Mouse (Mus musculus) midbrain, embryonic 16.5 days (tissue): ENCODE results near the gene Sdc4. TPM values are rescaled to one million over a fixed set of nuclear protein-coding genes. Genes with fewer than 3 reads are reported as not detected.

Experiments
- ATAC-seq: fragments of 200-750 bp; cut with Nextera tagmentation; 2 replicates; pipeline ENCODE4 v1.8.0; 2017; ENCODE audit warnings: moderate TSS enrichment
- H3K27ac ChIP-seq: fragments of 300-500 bp; sonication (generic); 2 replicates; pipeline ENCODE4 v1.5.1; 2014; ENCODE audit warnings: mild to moderate bottlenecking, low read length, mixed read lengths
- H3K27me3 ChIP-seq: fragments of 300-500 bp; sonication (generic); 2 replicates; pipeline ENCODE4 v1.6.1; 2014; ENCODE audit warnings: low read depth, low read length, mixed read lengths; ENCODE audit not compliant: control insufficient read depth, insufficient read depth
- H3K36me3 ChIP-seq: fragments of 300-500 bp; sonication (generic); 2 replicates; pipeline ENCODE4 v1.6.1; 2014; ENCODE audit warnings: mild to moderate bottlenecking, low read length, moderate library complexity, mixed read lengths; ENCODE audit not compliant: control insufficient read depth, insufficient read depth
- H3K4me1 ChIP-seq: fragments of 300-500 bp; sonication (generic); 2 replicates; pipeline ENCODE4 v1.6.1; 2014; ENCODE audit warnings: mild to moderate bottlenecking, low read length, mixed read lengths; ENCODE audit not compliant: control insufficient read depth, insufficient read depth
- H3K4me2 ChIP-seq: fragments of 300-500 bp; sonication (generic); 2 replicates; pipeline ENCODE4 v1.6.1; 2014; ENCODE audit warnings: mild to moderate bottlenecking, low read length, mixed read lengths
- H3K4me3 ChIP-seq: fragments of 300-500 bp; sonication (generic); 2 replicates; pipeline ENCODE4 v1.5.1; 2014; ENCODE audit warnings: low read depth, mild to moderate bottlenecking, low read length, moderate library complexity, mixed read lengths
- H3K9ac ChIP-seq: fragments of 300-500 bp; sonication (generic); 2 replicates; pipeline ENCODE4 v1.6.1; 2014; ENCODE audit warnings: low read depth, low read length, mixed read lengths
- H3K9me3 ChIP-seq: fragments of 300-500 bp; sonication (generic); replicated peaks from 2 replicates; pipeline ENCODE4 v1.6.1; 2014; ENCODE audit warnings: mild to moderate bottlenecking, low read length, mixed read lengths; ENCODE audit not compliant: control insufficient read depth, poor library complexity, severe bottlenecking
- WGBS: fragments of 180-500 bp; shearing (Covaris S2); extraction: QIAGEN DNeasy Blood & Tissue Kit; methylation state at CpG from one replicate; pipeline ENCODE4 v1.1.7; 2014; 5-methylcytosine and 5-hydroxymethylcytosine counted together
- polyA plus RNA-seq: library from polyadenylated mRNA; unstranded; fragments of >200 nt; fragmentation: Nextera tagmentation; extraction: Ambion mirVana; gene quantifications from 2 replicates; pipeline ENCODE4 v1.2.1, GENCODE M21; 2015

Sdc4 gene
- polyA plus RNA-seq, 1 experiment from 2014 or later: 8.7 TPM

- ATAC-seq: no peak
- Histone ChIP-seq H3K27ac (no peak overlapping the region), H3K4me1 (no peaks in the 10 kb centered on the region), H3K9ac (no peak overlapping the region), H3K36me3 (no peaks in the 10 kb centered on the region), H3K27me3 (no peaks in the 10 kb centered on the region), H3K4me2 (no peak overlapping the region), H3K9me3 (no peaks in the 10 kb centered on the region), H3K4me3 (no peak overlapping the region)
- 66% methylated on average over 7 of the region's 7 CpGs for WGBS
These were observed 10.3 kb upstream of the Sdc4 start for GRCm38 (mm10) chr2:164453887-164454500.

DNA sequence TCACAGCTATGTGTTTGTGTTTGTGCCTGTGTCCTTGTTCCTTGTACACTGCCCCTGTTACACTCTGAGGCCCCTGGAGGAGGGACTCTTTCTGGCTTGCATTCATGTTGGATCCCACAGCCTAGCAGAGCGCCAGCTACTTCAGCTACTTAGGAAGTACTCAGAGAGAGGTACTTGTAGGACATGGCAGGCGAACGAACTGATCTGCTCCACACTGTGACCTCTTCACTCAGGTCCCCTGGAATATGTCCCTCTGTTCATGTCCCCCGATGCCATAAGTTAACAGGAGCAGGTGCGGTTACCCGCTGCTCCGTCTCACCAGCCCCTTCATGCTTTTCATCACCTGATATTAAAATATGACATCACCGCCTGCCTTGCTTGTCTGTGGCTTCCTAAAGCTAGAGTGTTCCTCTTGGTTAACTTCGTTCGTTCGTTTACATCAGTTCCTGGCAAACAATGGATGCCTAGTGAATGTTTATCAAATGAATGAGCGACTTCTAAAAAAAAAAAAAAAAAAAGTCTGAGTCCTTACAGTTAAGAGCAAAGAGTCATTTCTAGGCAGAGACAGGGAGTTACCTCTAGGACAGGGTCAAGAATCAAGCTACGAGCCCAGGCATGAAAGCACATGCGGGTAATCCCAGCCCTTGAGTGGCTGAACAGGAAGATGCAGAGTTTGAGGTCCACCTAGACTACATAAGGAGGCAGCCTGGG lies 9.5 kb upstream of the Sdc4 start:
- Histone ChIP-seq H3K4me2 (no peak overlapping the region), H3K27ac (no peak overlapping the region), H3K4me3 (no peak overlapping the region), H3K9ac (no peak overlapping the region), H3K27me3 (no peaks in the 10 kb centered on the region), H3K9me3 (no peaks in the 10 kb centered on the region), H3K4me1 (no peaks in the 10 kb centered on the region), H3K36me3 (no peaks in the 10 kb centered on the region)
- 85% methylated on average over 14 of the region's 14 CpGs for whole genome bisulfite sequencing
- no peak for ATAC-seq

DNA sequence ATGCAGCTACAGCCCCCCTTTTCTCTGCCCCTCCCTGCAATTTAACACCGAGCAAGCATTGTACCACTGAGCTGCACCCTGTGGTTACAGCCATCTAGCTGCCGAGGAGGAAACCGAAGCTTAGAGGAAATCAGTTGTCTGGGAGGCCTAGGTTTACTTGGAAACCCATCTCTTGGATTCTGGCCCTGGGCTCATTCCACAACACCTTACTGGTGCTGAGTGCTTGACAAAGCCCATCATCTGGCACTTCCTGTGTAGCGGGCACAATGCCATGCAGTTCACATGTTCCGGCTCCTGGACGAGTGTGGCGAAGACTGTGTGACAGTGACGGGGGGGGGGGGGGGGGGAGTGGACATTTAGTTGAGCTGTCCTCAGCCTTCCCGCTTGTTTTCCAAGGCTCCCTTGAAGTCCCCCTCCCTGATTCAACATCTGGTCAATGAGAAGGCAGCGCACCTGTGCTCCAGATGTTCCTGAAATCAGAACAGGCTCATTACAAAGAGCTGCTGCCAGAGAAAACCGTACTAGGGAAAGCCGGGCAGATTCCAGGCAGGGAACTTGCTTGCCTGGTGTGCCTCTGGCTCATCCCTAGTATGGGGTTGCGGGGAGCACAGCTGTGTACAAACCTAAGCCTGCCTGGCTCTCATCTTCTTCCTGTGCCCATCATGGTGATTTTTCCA lies 8.5 kb upstream of the Sdc4 start:
- Histone ChIP-seq H3K9ac (no peak overlapping the region), H3K27me3 (no peaks in the 10 kb centered on the region), H3K9me3 (no peaks in the 10 kb centered on the region), H3K27ac (no peak overlapping the region), H3K36me3 (no peaks in the 10 kb centered on the region), H3K4me3 (no peak overlapping the region), H3K4me2 (no peak overlapping the region), H3K4me1 (no peaks in the 10 kb centered on the region)
- 52% methylated on average over 13 of the region's 13 CpGs for WGBS
- no peak for ATAC-seq

GRCm38 (mm10) chr2:164449341-164450042 lies 5.8 kb upstream of the Sdc4 start:
- Histone ChIP-seq H3K27ac (no peak overlapping the region), H3K4me2 (no peak overlapping the region), H3K27me3 (no peaks in the 10 kb centered on the region), H3K4me1 (no peaks in the 10 kb centered on the region), H3K9me3 (no peaks in the 10 kb centered on the region), H3K36me3 (no peaks in the 10 kb centered on the region), H3K9ac (no peak overlapping the region), H3K4me3 (no peak overlapping the region)
- 90% methylated on average over 14 of the region's 14 CpGs for WGBS
- no peak for ATAC-seq

DNA sequence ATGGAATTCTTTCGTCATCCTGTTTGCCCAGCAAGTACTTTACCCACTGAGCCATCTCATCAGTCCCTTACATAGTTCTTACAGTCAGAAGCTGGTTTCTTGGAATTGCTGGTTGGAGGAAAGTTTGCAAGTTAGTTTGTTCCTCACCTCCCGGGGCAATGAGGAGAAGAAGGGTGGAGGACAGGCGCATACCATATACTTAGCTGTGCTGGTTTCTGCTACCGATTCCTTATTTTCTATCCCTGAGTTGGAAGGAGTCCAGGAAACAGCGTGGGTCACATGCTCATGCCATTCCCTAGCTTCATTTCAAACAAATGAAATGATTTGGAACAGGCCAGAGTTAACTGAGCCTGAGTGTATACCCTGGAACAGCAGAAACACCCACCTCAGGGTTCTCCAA lies 5.2 kb upstream of the Sdc4 start:
- 84% methylated on average over 5 of the region's 5 CpGs for WGBS
- H3K4me1 ChIP-seq: no peaks in the 10 kb centered on the region

DNA sequence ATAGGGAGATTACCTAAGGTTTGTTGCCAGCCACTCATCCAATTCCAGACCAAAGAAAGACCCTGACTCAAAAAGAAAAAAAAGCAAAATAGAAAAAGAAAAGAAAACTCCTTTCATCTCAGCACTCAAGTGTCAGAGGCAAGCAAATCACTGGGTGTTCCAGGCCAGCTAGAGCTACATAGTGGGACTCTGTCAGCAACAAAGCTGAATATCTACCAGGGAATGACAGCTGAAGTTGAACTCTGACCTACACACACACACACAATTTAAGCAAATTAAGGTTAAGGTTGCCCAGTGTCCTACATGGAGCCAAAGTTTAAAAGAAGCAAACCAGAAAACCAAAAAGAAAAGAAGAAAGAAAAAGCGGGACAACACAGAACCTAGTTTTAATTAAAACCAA lies 4.5 kb upstream of the Sdc4 start:
- WGBS: 89% methylated on average over 1 of the region's 1 CpGs
- ATAC-seq: no peak
- no peaks in the 10 kb centered on the region for H3K9me3 ChIP-seq

More for the DNA sequence above, 5.2 kb upstream of the Sdc4 start:
- Histone ChIP-seq H3K27me3 (no peaks in the 10 kb centered on the region), H3K4me3 (no peak overlapping the region), H3K9ac (no peak overlapping the region), H3K36me3 (no peaks in the 10 kb centered on the region), H3K4me2 (no peak overlapping the region), H3K27ac (no peak overlapping the region), H3K9me3 (no peaks in the 10 kb centered on the region)
- ATAC-seq: no peak

DNA sequence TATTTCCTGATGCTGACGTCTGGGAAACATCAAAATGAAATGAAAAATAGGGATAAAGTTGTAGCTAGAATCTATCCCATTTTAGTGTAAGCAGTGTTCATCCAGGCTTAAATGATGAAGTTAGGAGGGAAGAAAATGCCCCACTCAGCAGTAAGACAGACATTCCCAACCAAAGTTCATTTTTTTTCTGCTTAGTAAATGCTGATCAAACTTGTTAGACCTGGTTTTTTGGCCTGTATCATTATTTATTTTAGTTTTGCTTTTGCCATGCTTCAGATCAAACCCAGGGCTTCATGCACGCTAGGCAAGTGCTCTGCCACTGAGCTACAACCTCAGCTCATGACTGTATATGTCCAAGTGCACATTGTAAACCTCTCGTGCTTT lies 2.4 kb upstream of the Sdc4 start:
- no peak overlapping the region for H3K27ac ChIP-seq
- H3K36me3 ChIP-seq: no peaks in the 10 kb centered on the region
- 78% methylated on average over 3 of the region's 3 CpGs for WGBS
- H3K4me2 ChIP-seq: no peak overlapping the region
- H3K27me3 ChIP-seq: peaks cover 7% of the 10 kb centered on the region
- H3K9me3 ChIP-seq: no peaks in the 10 kb centered on the region
- H3K4me3 ChIP-seq: no peak overlapping the region
- no peak for ATAC-seq
- no peak overlapping the region for H3K9ac ChIP-seq
- H3K4me1 ChIP-seq: peaks cover 17% of the 10 kb centered on the region

More for the DNA sequence above, 4.5 kb upstream of the Sdc4 start:
- H3K36me3 ChIP-seq: no peaks in the 10 kb centered on the region
- H3K4me3 ChIP-seq: no peak overlapping the region
- H3K27ac ChIP-seq: no peak overlapping the region
- H3K9ac ChIP-seq: no peak overlapping the region
- no peak overlapping the region for H3K4me2 ChIP-seq
- H3K4me1 ChIP-seq: peaks cover 6% of the 10 kb centered on the region; the same call in 1 of the 2 replicates
- no peaks in the 10 kb centered on the region for H3K27me3 ChIP-seq

- no peak for ATAC-seq
- H3K27ac ChIP-seq: no peak overlapping the region
- no peak overlapping the region for H3K4me3 ChIP-seq
- H3K4me2 ChIP-seq: no peak overlapping the region
- no peaks in the 10 kb centered on the region for H3K9me3 ChIP-seq
- H3K4me1 ChIP-seq: peaks cover 17% of the 10 kb centered on the region
- no peak overlapping the region for H3K9ac ChIP-seq
- no peaks in the 10 kb centered on the region for H3K36me3 ChIP-seq
- 80% methylated on average over 3 of the region's 3 CpGs for WGBS
- peaks cover 8% of the 10 kb centered on the region for H3K27me3 ChIP-seq
These were observed 1.9 kb upstream of the Sdc4 start for GRCm38 (mm10) chr2:164445399-164446085.
